Mouse (Mus musculus) limb, embryonic 15.5 days (tissue): ENCODE measurements around the gene Crtc3. TPM values are rescaled to one million over a fixed set of nuclear protein-coding genes. Genes with fewer than 3 reads are reported as not detected.

ENCODE experiments used
- ATAC-seq: fragments of 200-750 bp; cut with Nextera tagmentation; 2 replicates; pipeline ENCODE4 v1.8.0; 2017; ENCODE audit warnings: low read depth, moderate TSS enrichment; ENCODE audit not compliant: insufficient number of reproducible peaks, low FRiP score, low TSS enrichment
- H3K27ac ChIP-seq: fragments of 300-500 bp; sonication (generic); 2 replicates; pipeline ENCODE4 v1.5.1; 2015; ENCODE audit warnings: moderate library complexity, mild to moderate bottlenecking, inconsistent platforms
- H3K27me3 ChIP-seq: fragments of 300-500 bp; sonication (generic); 2 replicates; pipeline ENCODE4 v1.6.1; 2015; ENCODE audit warnings: inconsistent platforms
- H3K36me3 ChIP-seq: fragments of 300-500 bp; sonication (generic); 2 replicates; pipeline ENCODE4 v1.6.1; 2015; ENCODE audit warnings: inconsistent platforms
- H3K4me1 ChIP-seq: fragments of 300-500 bp; sonication (generic); 2 replicates; pipeline ENCODE4 v1.6.1; 2015; ENCODE audit warnings: inconsistent platforms
- H3K4me2 ChIP-seq: fragments of 300-500 bp; sonication (generic); 2 replicates; pipeline ENCODE4 v1.6.1; 2015; ENCODE audit warnings: mild to moderate bottlenecking, inconsistent platforms
- H3K4me3 ChIP-seq: fragments of 300-500 bp; sonication (generic); 2 replicates; pipeline ENCODE4 v1.5.1; 2015; ENCODE audit warnings: mild to moderate bottlenecking, inconsistent platforms
- H3K9ac ChIP-seq: fragments of 300-500 bp; sonication (generic); 2 replicates; pipeline ENCODE4 v1.6.1; 2015; ENCODE audit warnings: inconsistent platforms
- H3K9me3 ChIP-seq: fragments of 300-500 bp; sonication (generic); 2 replicates; pipeline ENCODE4 v1.6.1; 2016; ENCODE audit warnings: inconsistent platforms
- WGBS: fragments of 180-500 bp; shearing (Covaris S2); methylation state at CpG from one replicate; pipeline ENCODE4 v1.1.7; 2015; 5-methylcytosine and 5-hydroxymethylcytosine counted together
- polyA plus RNA-seq: library from polyadenylated mRNA; unstranded; fragments of >200 nt; fragmentation: Nextera tagmentation; extraction: Ambion mirVana; gene quantifications from 2 replicates; pipeline ENCODE4 v1.2.1, GENCODE M21; 2015

Gene Crtc3
- polyA plus RNA-seq, 1 experiment from 2014 or later = 26.5 TPM

DNA sequence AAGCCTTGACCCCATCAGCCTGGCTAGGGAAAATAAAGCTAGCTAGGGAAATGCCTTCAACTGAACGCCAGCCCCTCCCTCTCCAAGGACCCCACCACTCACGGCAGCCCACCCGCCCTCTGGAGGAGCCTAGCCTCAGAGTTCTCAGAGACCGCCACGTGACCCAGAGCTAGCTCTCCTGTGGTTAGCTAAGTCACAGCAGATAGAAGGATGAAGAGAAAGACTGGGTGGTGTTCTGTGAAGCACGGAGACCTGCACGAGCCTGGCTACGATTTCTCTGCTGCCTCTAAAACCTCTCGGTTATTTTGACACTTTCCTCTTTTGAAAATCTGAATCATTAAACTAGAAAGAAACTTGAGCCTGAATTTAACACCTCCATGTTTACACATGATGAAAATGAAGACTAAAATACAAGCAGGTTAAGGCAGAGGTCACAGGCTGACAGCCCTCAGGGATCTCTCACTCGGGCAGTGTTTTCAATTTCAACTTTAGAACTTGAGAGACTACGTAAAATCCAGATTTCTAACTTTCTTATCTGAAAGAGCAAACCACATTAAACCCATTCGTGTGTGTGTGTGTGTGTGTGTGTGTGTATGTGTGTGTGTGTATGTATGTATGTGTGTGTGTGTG, 8.3 kb downstream of the Crtc3 start:
- no peak overlapping the region for H3K9ac ChIP-seq
- peaks cover 16% of the 10 kb centered on the region for H3K4me1 ChIP-seq
- H3K4me3 ChIP-seq = no peak overlapping the region
- no peak overlapping the region for H3K4me2 ChIP-seq
- H3K27ac ChIP-seq = 0 out of 2 replicates have a peak overlapping the region, but pooled peaks have one; percentile 30
- peaks cover 8% of the 10 kb centered on the region; the same call in 1 of the 2 replicates for H3K36me3 ChIP-seq
- H3K9me3 ChIP-seq = no peaks in the 10 kb centered on the region
- no peaks in the 10 kb centered on the region for H3K27me3 ChIP-seq
- no peak for ATAC-seq
- 20% methylated on average over 12 of the region's 12 CpGs for WGBS

DNA sequence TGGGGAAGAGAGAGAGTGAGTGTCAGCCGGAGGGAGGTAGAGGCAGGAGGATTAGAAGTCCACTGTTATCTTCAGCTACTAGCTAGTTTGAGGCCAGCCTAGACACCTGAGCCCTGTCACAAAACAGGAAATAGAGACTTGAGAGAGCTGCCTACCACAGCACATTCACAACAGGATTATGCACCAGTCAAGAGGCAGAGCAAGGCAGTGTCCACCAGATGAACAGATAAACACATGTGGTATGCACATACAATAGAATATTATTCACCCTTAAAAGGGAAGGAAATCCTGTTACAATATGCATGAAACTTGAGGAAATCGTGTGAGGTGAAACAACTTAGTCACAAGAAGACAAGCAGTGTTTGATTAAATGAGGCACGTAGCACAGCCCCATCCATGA, 16.4 kb downstream of the Crtc3 start:
- H3K4me1 ChIP-seq = peaks cover 7% of the 10 kb centered on the region
- H3K36me3 ChIP-seq = peaks cover 16% of the 10 kb centered on the region; the same call in 1 of the 2 replicates
- 79% methylated on average over 3 of the region's 3 CpGs for WGBS
- H3K27me3 ChIP-seq = no peaks in the 10 kb centered on the region
- no peak overlapping the region for H3K4me3 ChIP-seq
- H3K27ac ChIP-seq = no peak overlapping the region
- H3K9me3 ChIP-seq = no peaks in the 10 kb centered on the region
- H3K9ac ChIP-seq = no peak overlapping the region
- no peak overlapping the region for H3K4me2 ChIP-seq
- no peak for ATAC-seq

- 88% methylated on average over 6 of the region's 6 CpGs for WGBS
Measured at GRCm38 (mm10) chr7:80670889-80671288, 17.8 kb downstream of the Crtc3 start.

DNA sequence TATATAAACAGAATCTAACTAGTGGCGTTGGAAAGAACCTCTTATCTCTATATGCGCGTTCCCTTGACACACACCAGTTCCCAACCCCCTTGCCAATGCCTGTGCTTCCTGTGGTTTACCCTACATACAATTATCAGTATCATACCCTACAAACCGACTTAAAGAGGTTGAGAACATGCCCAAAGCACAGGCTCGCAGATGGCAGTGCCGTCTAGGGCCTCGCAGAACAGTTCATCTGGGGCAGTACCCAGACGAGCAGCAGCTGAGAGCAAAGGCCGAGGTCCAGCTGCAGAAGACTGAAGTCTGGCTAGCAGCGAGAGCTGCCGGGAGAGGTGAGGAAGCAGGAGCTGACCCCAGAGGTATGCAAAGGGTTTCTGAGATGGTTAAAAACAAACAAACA, 21.5 kb downstream of the Crtc3 start:
- peak overlapping the region; percentile 74 for H3K27ac ChIP-seq
- 0 out of 2 replicates have a peak, but pooled peaks cover 1% of the 10 kb centered on the region for H3K36me3 ChIP-seq
- no peak overlapping the region for H3K4me2 ChIP-seq
- peaks cover 28% of the 10 kb centered on the region for H3K4me1 ChIP-seq
- H3K9ac ChIP-seq = no peak overlapping the region
- no peaks in the 10 kb centered on the region for H3K9me3 ChIP-seq
- ATAC-seq = no peak
- WGBS = 48% methylated on average over 11 of the region's 11 CpGs
- H3K27me3 ChIP-seq = no peaks in the 10 kb centered on the region
- H3K4me3 ChIP-seq = no peak overlapping the region

More at GRCm38 (mm10) chr7:80670889-80671288, 17.8 kb downstream of the Crtc3 start:
- Histone ChIP-seq H3K27ac (no peak overlapping the region), H3K4me3 (no peak overlapping the region), H3K9me3 (no peaks in the 10 kb centered on the region), H3K9ac (no peak overlapping the region), H3K36me3 (0 out of 2 replicates have a peak, but pooled peaks cover 8% of the 10 kb centered on the region), H3K4me1 (peaks cover 21% of the 10 kb centered on the region), H3K4me2 (no peak overlapping the region), H3K27me3 (no peaks in the 10 kb centered on the region)
- no peak for ATAC-seq

DNA sequence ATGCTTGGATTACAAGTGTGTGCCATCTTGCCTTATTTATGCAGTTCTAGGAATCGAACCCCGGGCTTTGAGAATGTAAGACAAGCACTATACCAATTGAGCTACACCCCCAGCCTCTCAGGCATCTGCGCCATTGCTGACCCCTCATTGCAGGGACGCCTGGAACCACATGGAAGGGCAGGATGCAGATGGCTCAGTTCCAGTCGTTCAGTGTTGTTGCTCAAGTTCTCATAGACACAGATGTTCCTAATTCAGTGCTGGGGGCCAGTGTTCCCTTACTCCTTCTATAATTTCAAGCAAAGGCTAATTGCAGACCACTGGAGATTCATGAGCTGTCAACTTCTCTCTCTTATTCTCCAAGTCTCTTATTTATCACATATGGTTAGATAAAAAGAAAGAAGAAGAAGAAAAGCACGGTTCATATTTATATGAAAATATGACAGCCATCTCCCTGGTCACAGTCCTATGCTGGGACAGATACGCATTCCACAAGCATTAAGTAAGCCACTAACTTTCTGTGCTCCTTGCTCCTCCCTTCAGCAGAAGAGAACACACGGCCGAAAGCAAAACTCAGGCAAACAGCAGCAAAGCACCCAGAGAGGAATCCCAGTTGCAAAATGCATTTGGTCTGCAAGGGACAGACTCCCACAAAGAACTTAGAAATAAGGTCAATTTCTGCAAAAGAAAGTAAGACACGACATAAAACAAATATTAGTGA, 22.3 kb downstream of the Crtc3 start:
- H3K4me2 ChIP-seq = no peak overlapping the region
- H3K9me3 ChIP-seq = no peaks in the 10 kb centered on the region
- ATAC-seq = peak; percentile 61; the same call in 1 of the 2 replicates
- no peak overlapping the region for H3K4me3 ChIP-seq
- peaks cover 31% of the 10 kb centered on the region for H3K4me1 ChIP-seq
- H3K27ac ChIP-seq = peak overlapping the region; percentile 74
- H3K36me3 ChIP-seq = no peaks in the 10 kb centered on the region
- H3K27me3 ChIP-seq = no peaks in the 10 kb centered on the region
- H3K9ac ChIP-seq = no peak overlapping the region
- 26% methylated on average over 10 of the region's 10 CpGs for WGBS

GRCm38 (mm10) chr7:80661082-80661481, 27.6 kb downstream of the Crtc3 start:
- Histone ChIP-seq H3K27ac (peak overlapping the region; percentile 62; the same call in 1 of the 2 replicates), H3K9me3 (no peaks in the 10 kb centered on the region), H3K9ac (no peak overlapping the region), H3K4me1 (peaks cover 44% of the 10 kb centered on the region), H3K4me2 (no peak overlapping the region), H3K4me3 (no peak overlapping the region), H3K27me3 (no peaks in the 10 kb centered on the region), H3K36me3 (no peaks in the 10 kb centered on the region)
- WGBS = 85% methylated on average over 4 of the region's 4 CpGs
- ATAC-seq = no peak

DNA sequence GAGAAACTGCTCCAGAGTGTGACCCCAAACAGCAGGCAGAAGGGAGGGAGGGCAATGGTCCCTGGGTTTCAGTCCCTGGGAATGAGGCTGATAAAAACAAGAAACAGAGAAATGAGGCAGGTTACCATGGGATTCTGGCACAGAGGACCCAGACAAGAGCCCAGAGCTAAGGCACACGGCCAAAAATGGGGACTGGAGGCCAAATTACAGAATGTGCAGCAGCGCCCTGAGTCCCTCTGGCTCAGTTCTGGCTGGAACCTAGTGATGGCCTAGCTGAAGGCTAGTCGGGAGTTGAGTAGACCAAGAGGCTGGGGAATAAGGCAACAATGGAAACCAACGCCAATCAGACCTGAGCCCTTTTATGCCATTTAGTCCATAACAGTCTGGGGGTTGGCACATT, 28.1 kb downstream of the Crtc3 start:
- Histone ChIP-seq H3K27me3 (no peaks in the 10 kb centered on the region), H3K9me3 (no peaks in the 10 kb centered on the region), H3K27ac (peak overlapping the region; percentile 62; the same call in 1 of the 2 replicates), H3K4me3 (no peak overlapping the region), H3K4me1 (peaks cover 44% of the 10 kb centered on the region), H3K4me2 (no peak overlapping the region), H3K9ac (no peak overlapping the region), H3K36me3 (no peaks in the 10 kb centered on the region)
- no peak for ATAC-seq
- 56% methylated on average over 4 of the region's 4 CpGs for WGBS

GRCm38 (mm10) chr7:80657896-80658295, 30.8 kb downstream of the Crtc3 start:
- H3K27ac ChIP-seq = peak overlapping the region; percentile 80
- no peak overlapping the region for H3K4me2 ChIP-seq
- H3K36me3 ChIP-seq = no peaks in the 10 kb centered on the region
- H3K9me3 ChIP-seq = no peaks in the 10 kb centered on the region
- no peak overlapping the region for H3K9ac ChIP-seq
- ATAC-seq = 0 out of 2 replicates have a peak, but pooled peaks have one; percentile 49
- no peaks in the 10 kb centered on the region for H3K27me3 ChIP-seq
- no peak overlapping the region for H3K4me3 ChIP-seq
- peaks cover 65% of the 10 kb centered on the region for H3K4me1 ChIP-seq
- WGBS = 31% methylated on average over 8 of the region's 8 CpGs

DNA sequence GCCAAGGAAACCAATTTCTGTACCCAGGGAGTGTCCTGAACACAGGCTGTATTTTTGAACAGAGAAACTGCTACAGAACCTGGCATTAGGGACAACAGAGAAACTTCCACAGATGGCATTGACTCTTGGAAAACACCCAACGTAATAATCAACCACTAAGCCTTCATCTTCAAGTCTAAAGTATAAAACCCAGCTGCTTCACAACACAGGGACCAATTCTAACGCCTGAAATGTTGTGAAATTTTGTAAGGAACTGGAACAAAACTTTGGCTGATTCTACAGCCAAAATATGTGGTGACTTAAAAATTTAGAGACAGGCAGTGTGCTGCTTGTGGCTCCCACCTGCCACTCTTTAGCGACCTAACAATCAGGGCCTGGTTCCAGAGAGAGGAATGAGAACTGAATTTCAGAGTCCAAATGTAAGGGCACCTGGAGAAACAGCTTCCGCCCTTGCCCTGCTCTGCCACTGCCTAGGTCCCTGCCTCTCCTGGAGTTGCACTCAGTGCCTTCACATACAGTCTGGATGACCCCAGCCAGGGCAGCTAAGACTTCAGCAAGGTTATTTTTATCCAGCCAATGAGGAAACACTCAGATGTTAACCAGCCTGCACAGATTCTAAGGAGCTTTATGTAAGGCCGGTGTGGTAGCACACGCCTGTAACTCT, 33.2 kb downstream of the Crtc3 start:
- Histone ChIP-seq H3K4me2 (no peak overlapping the region), H3K27ac (peak overlapping the region; percentile 75), H3K36me3 (no peaks in the 10 kb centered on the region), H3K27me3 (no peaks in the 10 kb centered on the region), H3K9ac (no peak overlapping the region), H3K9me3 (no peaks in the 10 kb centered on the region), H3K4me1 (peaks cover 58% of the 10 kb centered on the region), H3K4me3 (no peak overlapping the region)
- 42% methylated on average over 6 of the region's 6 CpGs for WGBS
- ATAC-seq = no peak

GRCm38 (mm10) chr7:80654926-80655325, 33.8 kb downstream of the Crtc3 start:
- 80% methylated on average over 5 of the region's 5 CpGs for WGBS
- Histone ChIP-seq H3K4me3 (no peak overlapping the region), H3K27ac (peak overlapping the region; percentile 75)

DNA sequence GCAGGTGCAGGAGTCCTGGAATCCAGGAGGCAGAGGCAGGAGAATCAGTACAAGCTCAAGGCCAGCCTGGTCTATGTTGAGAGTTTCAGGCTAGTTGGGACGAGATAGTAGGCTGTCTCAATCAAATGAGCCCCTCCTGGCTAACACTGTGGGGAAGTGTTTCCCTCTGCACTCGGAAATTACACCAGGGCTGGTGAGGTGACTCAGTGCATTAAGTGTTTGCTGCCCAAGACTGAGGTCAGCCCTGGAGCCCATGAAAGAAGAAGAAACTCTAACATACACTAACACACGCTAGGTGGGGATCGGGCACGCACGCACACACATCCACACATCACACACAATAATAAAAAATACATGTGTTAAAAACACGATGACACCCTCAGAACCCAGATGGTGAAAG, 34.3 kb downstream of the Crtc3 start:
- peaks cover 53% of the 10 kb centered on the region for H3K4me1 ChIP-seq

More at GRCm38 (mm10) chr7:80654926-80655325, 33.8 kb downstream of the Crtc3 start:
- Histone ChIP-seq H3K9me3 (no peaks in the 10 kb centered on the region), H3K4me1 (peaks cover 53% of the 10 kb centered on the region), H3K27me3 (no peaks in the 10 kb centered on the region), H3K9ac (no peak overlapping the region), H3K4me2 (no peak overlapping the region), H3K36me3 (no peaks in the 10 kb centered on the region)
- no peak for ATAC-seq

DNA sequence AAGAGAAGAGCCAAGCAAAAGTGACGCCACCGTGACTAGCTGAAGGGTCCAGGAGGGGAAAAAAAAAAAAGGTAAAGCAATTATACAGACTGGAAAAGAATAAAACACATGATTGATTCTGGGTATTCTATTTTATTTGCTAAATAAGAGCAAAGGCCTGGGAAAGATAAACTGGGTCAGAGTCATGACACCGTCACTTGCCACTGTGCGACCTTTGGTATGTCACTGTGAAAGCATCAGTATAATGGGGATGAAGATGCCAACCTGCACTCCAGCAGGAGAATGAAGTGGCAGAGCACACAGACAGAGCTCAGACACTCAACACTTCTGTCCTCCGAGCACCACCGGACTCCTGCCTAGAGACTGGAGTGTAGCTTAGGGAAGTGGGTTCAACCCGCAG, 34.7 kb downstream of the Crtc3 start:
- 87% methylated on average over 7 of the region's 7 CpGs for WGBS
- Histone ChIP-seq H3K27me3 (no peaks in the 10 kb centered on the region), H3K9me3 (no peaks in the 10 kb centered on the region), H3K4me3 (no peak overlapping the region), H3K27ac (no peak overlapping the region), H3K9ac (no peak overlapping the region), H3K4me1 (peaks cover 53% of the 10 kb centered on the region), H3K4me2 (no peak overlapping the region), H3K36me3 (no peaks in the 10 kb centered on the region)
- no peak for ATAC-seq

More for the DNA sequence above, 34.3 kb downstream of the Crtc3 start:
- Histone ChIP-seq H3K4me3 (no peak overlapping the region), H3K9ac (no peak overlapping the region), H3K27me3 (no peaks in the 10 kb centered on the region), H3K27ac (no peak overlapping the region), H3K9me3 (no peaks in the 10 kb centered on the region), H3K36me3 (no peaks in the 10 kb centered on the region), H3K4me2 (no peak overlapping the region)
- ATAC-seq = no peak
- 84% methylated on average over 7 of the region's 7 CpGs for WGBS
